Mouse (Mus musculus) ES-E14 (cell line): Measurements from ENCODE around the gene Cnst. TPM values are rescaled to one million over a fixed set of nuclear protein-coding genes. Genes with fewer than 3 reads are reported as not detected.

Experiments used
- DNase-seq: peaks from one replicate; pipeline ENCODE4 v3.0.0-alpha.2; 2013; ENCODE audit warnings: low read depth, low spot score
- H3K27ac ChIP-seq: 2 replicates; pipeline ENCODE4 v1.5.1; 2012; ENCODE audit warnings: low read depth, mild to moderate bottlenecking, low read length, moderate library complexity, mixed read lengths; ENCODE audit not compliant: poor library complexity, insufficient read depth, severe bottlenecking
- H3K36me3 ChIP-seq: 2 replicates; pipeline ENCODE4 v1.6.1; 2012; ENCODE audit warnings: mild to moderate bottlenecking, low read length, moderate library complexity, mixed read lengths; ENCODE audit not compliant: control insufficient read depth, poor library complexity, insufficient read depth, severe bottlenecking
- H3K4me1 ChIP-seq, 2 experiments: fragments of 150-350 bp in 1 of 2; sonication (generic) in 1 of 2; 2 replicates each; pipeline ENCODE4 v1.6.1; 2012; ENCODE audit warnings: low read length in 2 of 2, mild to moderate bottlenecking in 1 of 2, mixed read lengths in 1 of 2; ENCODE audit not compliant: control insufficient read depth in 2 of 2, insufficient read depth in 2 of 2, poor library complexity in 1 of 2
- H3K4me3 ChIP-seq, 2 experiments: fragments of 150-350 bp in 1 of 2; sonication (generic) in 1 of 2; 2 replicates each; pipeline ENCODE4 v1.5.1; 2012; ENCODE audit warnings: low read length in 2 of 2, low read depth in 1 of 2, mild to moderate bottlenecking in 1 of 2, mixed read lengths in 1 of 2; ENCODE audit not compliant: insufficient read depth in 1 of 2, poor library complexity in 1 of 2, severe bottlenecking in 1 of 2
- H3K9ac ChIP-seq: 2 replicates; pipeline ENCODE4 v1.6.1; 2012; ENCODE audit warnings: low read depth, mild to moderate bottlenecking, low read length, mixed read lengths; ENCODE audit not compliant: poor library complexity, insufficient read depth, severe bottlenecking
- H3K9me3 ChIP-seq: fragments of 150-350 bp; sonication (generic); 2 replicates; pipeline ENCODE4 v1.6.1; 2012; ENCODE audit warnings: low read depth, mild to moderate bottlenecking, low read length; ENCODE audit not compliant: control insufficient read depth, insufficient read depth
- CHD2 ChIP-seq: IDR thresholded peaks from 2 replicates; pipeline ENCODE4 v1.6.1; 2014; ENCODE audit warnings: mild to moderate bottlenecking, low read depth, low read length, inconsistent platforms
- HCFC1 ChIP-seq: IDR thresholded peaks from 2 replicates; pipeline ENCODE4 v1.6.1; 2012; ENCODE audit warnings: low read length, inconsistent platforms, borderline replicate concordance; ENCODE audit not compliant: insufficient read depth
- MAFK ChIP-seq: IDR thresholded peaks from 2 replicates; pipeline ENCODE4 v1.6.1; 2014; ENCODE audit warnings: mild to moderate bottlenecking, low read depth, low read length, inconsistent platforms; ENCODE audit not compliant: insufficient read depth
- ZC3H11A ChIP-seq: IDR thresholded peaks from 2 replicates; pipeline ENCODE4 v1.6.1; 2012; ENCODE audit warnings: low read depth, mild to moderate bottlenecking, inconsistent platforms, low read length, borderline replicate concordance
- ZNF384 ChIP-seq: IDR thresholded peaks from 2 replicates; pipeline ENCODE4 v1.6.1; 2012; ENCODE audit warnings: low read depth, low read length, inconsistent platforms
- in situ Hi-C, 2 experiments: fragments of 600-800 bp; cut with MboI; formaldehyde crosslinking; loops; one replicate each; pipeline ENCODE4 v1.15.1; 2025; ENCODE audit warnings: low sequenced_read_pairs in 2 of 2, inconsistent platforms in 1 of 2; ENCODE audit not compliant: unreplicated experiment in 2 of 2
- total RNA-seq: library from RNA; depleted of rRNA; stranded (reverse); fragments of 300-350 nt; gene quantifications from 2 replicates; pipeline ENCODE4 v1.2.3, GENCODE M21; 2012

The Cnst gene
- total RNA-seq, 1 experiment = 12.8 TPM

GRCm38 (mm10) chr1:179510546-179511340 lies 35.4 kb upstream of the Cnst start:
- no peak for TF ChIP-seq MAFK
- no peak for TF ChIP-seq ZNF384
- no peak for TF ChIP-seq ZC3H11A
- TF ChIP-seq CHD2 = no peak
- TF ChIP-seq HCFC1 = no peak

DNA sequence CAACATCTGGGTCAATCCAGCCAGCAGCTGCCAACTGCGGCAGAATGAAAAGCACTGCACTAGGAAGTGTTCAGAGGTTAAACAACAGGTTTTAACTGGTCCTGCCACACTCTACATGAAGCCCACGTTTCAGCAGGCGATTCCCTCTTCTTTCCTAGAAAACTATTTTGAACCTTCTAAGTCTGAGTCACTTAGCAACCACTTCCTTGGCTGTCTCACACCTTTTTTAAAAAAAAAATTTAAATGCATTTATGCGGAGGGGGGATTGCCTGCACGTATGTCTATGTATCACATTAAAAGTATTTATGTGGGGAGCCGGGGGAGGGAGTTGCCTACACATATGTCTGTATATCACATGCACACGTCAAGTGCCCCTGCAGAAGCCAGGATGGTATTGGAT lies 34.3 kb upstream of the Cnst start:
- H3K9me3 ChIP-seq = no peaks in the 10 kb centered on the region
- peaks cover 7 to 8% of the 10 kb centered on the region in 2 experiments; a peak in 3 of 4 replicates for H3K4me1 ChIP-seq
- no peak overlapping the region for H3K9ac ChIP-seq
- DNase-seq = no peak
- in situ Hi-C loops = no loop called here
- peaks cover 2% of the 10 kb centered on the region; the same call in 1 of the 2 replicates for H3K36me3 ChIP-seq
- no peak overlapping the region for H3K27ac ChIP-seq
- H3K4me3 ChIP-seq = no peak overlapping the region
- no peak for TF ChIP-seq ZC3H11A
- TF ChIP-seq HCFC1 = no peak
- no peak for TF ChIP-seq ZNF384
- no peak for TF ChIP-seq MAFK
- no peak for TF ChIP-seq CHD2

More at GRCm38 (mm10) chr1:179510546-179511340, 35.4 kb upstream of the Cnst start:
- H3K4me3 ChIP-seq = no peak overlapping the region
- peaks cover 4 to 8% of the 10 kb centered on the region in 2 experiments; a peak in 2 of 4 replicates for H3K4me1 ChIP-seq
- in situ Hi-C loops = no loop called here
- no peak overlapping the region; the same call in 1 of the 2 replicates for H3K27ac ChIP-seq
- H3K9ac ChIP-seq = no peak overlapping the region
- peaks cover 2% of the 10 kb centered on the region; the same call in 1 of the 2 replicates for H3K36me3 ChIP-seq
- DNase-seq = no peak
- no peaks in the 10 kb centered on the region for H3K9me3 ChIP-seq

- DNase-seq = peak; percentile 40
- Histone ChIP-seq H3K9me3 (no peaks in the 10 kb centered on the region), H3K4me1 (peaks cover 0 to 5% of the 10 kb centered on the region in 2 experiments; a peak in 3 of 4 replicates), H3K4me3 (peak overlapping the region; percentile 88 to 91), H3K36me3 (peaks cover 2% of the 10 kb centered on the region; the same call in 1 of the 2 replicates), H3K27ac (peak overlapping the region; percentile 49; the same call in 1 of the 2 replicates), H3K9ac (peak overlapping the region; percentile 91)
- TF ChIP-seq MAFK (no peak), HCFC1 (no peak), ZC3H11A (no peak), CHD2 (no peak), ZNF384 (no peak)
- in situ Hi-C loops = no loop called here
Measured at GRCm38 (mm10) chr1:179516941-179517712, 29.0 kb upstream of the Cnst start.

DNA sequence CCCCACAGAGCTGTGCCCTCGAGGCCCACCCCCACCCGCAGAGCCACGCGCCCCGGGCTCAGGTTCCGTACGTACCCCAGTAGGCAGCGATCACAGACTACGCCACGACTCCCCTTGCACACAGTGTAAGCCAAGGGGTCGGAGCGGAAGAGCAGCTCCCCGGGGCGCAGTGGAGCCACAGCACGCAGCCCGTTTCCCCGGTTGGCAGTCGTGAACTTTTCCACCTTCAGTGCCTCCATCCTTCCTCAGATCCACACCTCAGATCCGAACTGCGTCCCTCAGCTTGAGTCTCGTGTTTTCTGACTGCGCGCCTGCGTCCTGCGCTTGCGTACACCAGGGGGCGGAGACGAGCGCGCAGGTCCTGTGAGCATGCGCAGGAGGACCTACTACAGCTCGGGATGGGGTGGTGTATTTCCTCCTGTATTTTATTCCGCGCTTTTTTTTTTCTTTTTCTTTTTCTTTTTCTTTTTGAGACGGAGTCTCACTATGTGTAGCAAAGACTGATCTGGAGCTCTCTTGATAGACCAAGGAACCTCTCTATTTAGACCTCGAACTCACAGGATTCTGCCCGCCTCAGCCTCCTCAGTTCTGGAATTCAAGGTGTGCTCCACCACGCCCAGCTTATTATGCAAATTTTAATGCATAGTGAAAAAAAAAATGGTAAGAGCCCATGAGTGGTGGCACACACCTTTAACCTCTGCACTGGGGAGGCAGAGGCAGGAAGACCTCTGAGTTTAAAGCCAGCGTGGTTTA lies 28.3 kb upstream of the Cnst start, which contains the start of gene Smyd3:
Gene Smyd3, minus strand, starts transcription at position 329 of the 753 bp plus-strand sequence.
- Histone ChIP-seq H3K4me3 (peak within 1 kb of the TSS; percentile 88 to 91), H3K9ac (peak within 1 kb of the TSS; percentile 91), H3K27ac (peak within 1 kb of the TSS; percentile 49; the same call in 1 of the 2 replicates), H3K36me3 (no peaks in the 10 kb centered on the region), H3K4me1 (peaks cover 0 to 5% of the 10 kb centered on the region in 2 experiments; a peak in 2 of 4 replicates), H3K9me3 (no peaks in the 10 kb centered on the region)
- TF ChIP-seq ZC3H11A (no peak), ZNF384 (peak; percentile 90; the same call in 1 of the 2 replicates), CHD2 (0 out of 2 replicates have a peak, but pooled peaks have one; percentile 21), MAFK (0 out of 2 replicates have a peak, but pooled peaks have one; percentile 24)
- in situ Hi-C loops = no loop called here
- DNase-seq = peak; percentile 74
